Mouse (Mus musculus): ENCODE data around the gene Gm45062.

GRCm38 (mm10) chr6:8441814-8442213 lies 182.6 kb downstream of the Gm45062 start:
- TF ChIP-seq CTCF (IDR thresholded peaks at IDR 0.05; ENCODE audit: low read depth) (no peak), EP300 (IDR thresholded peaks at IDR 0.05; ENCODE audit: low read depth) (no peak)
